Comparison of ENCODE assay signal across 8 mouse cellular contexts in the genomic region with DNA sequence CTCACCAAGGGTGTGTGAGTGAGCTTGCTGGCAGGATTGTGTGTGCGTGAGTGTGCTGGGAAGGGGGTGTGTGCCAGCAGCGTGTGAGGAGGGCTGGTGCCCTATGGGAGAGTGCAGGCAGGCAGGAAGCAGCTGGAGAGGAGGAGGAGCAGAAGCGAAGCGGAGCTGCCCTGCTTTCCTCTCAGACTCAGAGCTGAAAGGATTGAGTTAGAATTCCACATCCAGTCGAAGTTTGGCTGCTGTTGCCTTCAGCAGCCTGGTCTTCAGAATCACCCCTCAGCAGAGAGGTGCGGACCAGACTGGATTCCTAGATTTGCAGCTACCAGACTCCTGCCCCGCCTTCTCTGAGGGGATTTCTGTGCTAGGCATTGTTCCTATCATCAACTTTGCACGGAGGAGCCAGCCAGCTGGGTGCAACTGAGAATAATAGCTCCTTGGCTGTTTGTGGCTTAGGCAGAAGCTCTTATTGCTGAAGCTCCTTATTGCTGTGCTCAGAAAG. TPM values are rescaled to one million over a fixed set of nuclear protein-coding genes. Genes with fewer than 3 reads are reported as not detected.
DNase-seq lines count a peak whose midpoint lies in the region; ATAC-seq and TF ChIP-seq lines count a peak whose summit lies in the region.

No protein-coding gene starts in this region.

- no peak overlapping the region for H3K4me2 ChIP-seq in liver, postnatal 0 days (ENCODE audit: low read depth, low read length)
- peak overlapping the region; percentile 56 for H3K4me2 ChIP-seq in embryonic facial prominence, embryonic 14.5 days (ENCODE audit: low read depth, low read length)
- peak overlapping the region; percentile 71 for H3K4me2 ChIP-seq in neural tube, embryonic 15.5 days

- H3K4me1 ChIP-seq in liver, postnatal 0 days (ENCODE audit: insufficient read depth), result no peaks in the 10 kb centered on the region
- H3K4me1 ChIP-seq in embryonic facial prominence, embryonic 14.5 days (ENCODE audit: control insufficient read depth, insufficient read depth, low read length), result no peaks in the 10 kb centered on the region
- peaks cover 13% of the 10 kb centered on the region for H3K4me1 ChIP-seq in neural tube, embryonic 15.5 days

- H3K27me3 ChIP-seq in liver, postnatal 0 days (ENCODE audit: insufficient read depth, low read length), result no peaks in the 10 kb centered on the region
- no peaks in the 10 kb centered on the region for H3K27me3 ChIP-seq in embryonic facial prominence, embryonic 14.5 days (replicated peaks; ENCODE audit: control insufficient read depth, insufficient read depth, low read length)
- no peaks in the 10 kb centered on the region for H3K27me3 ChIP-seq in neural tube, embryonic 15.5 days (replicated peaks)

- H3K9ac ChIP-seq in liver, postnatal 0 days (replicated peaks), result no peak overlapping the region
- peak overlapping the region; percentile 57 for H3K9ac ChIP-seq in embryonic facial prominence, embryonic 14.5 days (ENCODE audit: low read depth, low read length)
- peak overlapping the region; percentile 61 for H3K9ac ChIP-seq in neural tube, embryonic 15.5 days (replicated peaks)

- 20% methylated on average over 8 of the region's 8 CpGs for WGBS in liver, postnatal 0 days (ENCODE audit: insufficient replicate concordance)
- 2% methylated on average over 7 of the region's 8 CpGs for WGBS in embryonic facial prominence, embryonic 14.5 days
- WGBS in neural tube, embryonic 15.5 days, result under 1% methylated on average over 8 of the region's 8 CpGs

- ATAC-seq in liver, postnatal 0 days, result no peak
- peak; percentile 88 for ATAC-seq in embryonic facial prominence, embryonic 14.5 days (ENCODE audit: low read depth)
- peak; percentile 90 for ATAC-seq in neural tube, embryonic 15.5 days (ENCODE audit: low FRiP score)
- ATAC-seq in CD4-positive, CD25-positive, alpha-beta regulatory T cell, adult 4 months, result no peak

- H3K27ac ChIP-seq in liver, postnatal 0 days (ENCODE audit: low read depth), result no peak overlapping the region
- peak overlapping the region; percentile 67 for H3K27ac ChIP-seq in embryonic facial prominence, embryonic 14.5 days (replicated peaks; ENCODE audit: low read depth, low read length)
- peak overlapping the region; percentile 84 for H3K27ac ChIP-seq in neural tube, embryonic 15.5 days (replicated peaks)

- no peak for TF ChIP-seq CTCF in liver, postnatal 0 days (IDR thresholded peaks at IDR 0.05; ENCODE audit: low read depth)

- no peak overlapping the region for H3K4me3 ChIP-seq in liver, postnatal 0 days (ENCODE audit: low read depth, low read length)
- H3K4me3 ChIP-seq in embryonic facial prominence, embryonic 14.5 days (ENCODE audit: low read depth, low read length), result peak overlapping the region; percentile 31
- peak overlapping the region; percentile 41 for H3K4me3 ChIP-seq in neural tube, embryonic 15.5 days (replicated peaks)

- TF ChIP-seq EP300 in liver, postnatal 0 days (IDR thresholded peaks at IDR 0.05; ENCODE audit: low read depth), result no peak

- no peaks in the 10 kb centered on the region for H3K9me3 ChIP-seq in liver, postnatal 0 days (ENCODE audit: low read length)
- no peaks in the 10 kb centered on the region for H3K9me3 ChIP-seq in embryonic facial prominence, embryonic 14.5 days (ENCODE audit: control insufficient read depth, low read length)
- H3K9me3 ChIP-seq in neural tube, embryonic 15.5 days (replicated peaks), result no peaks in the 10 kb centered on the region

- DNase-seq in liver, result peak; percentile 3
- no peak for DNase-seq in liver, postnatal 0 days
- peak; percentile 74 for DNase-seq in embryonic facial prominence, embryonic 14.5 days (ENCODE audit: low spot score)
- peak; percentile 31 for DNase-seq in heart, postnatal 4 days
- DNase-seq in left cerebral cortex, postnatal 36 days (ENCODE audit: low spot score in 2 of 2), result peak; percentile 75 to 84
- no peak for DNase-seq in thymus, postnatal 0 days (ENCODE audit: low spot score)

- intact Hi-C loops in left cerebral cortex, postnatal 36 days (cut with DNase I), result no loop called here

- H3K36me3 ChIP-seq in liver, postnatal 0 days (replicated peaks; ENCODE audit: insufficient read depth, low read length), result no peaks in the 10 kb centered on the region
- H3K36me3 ChIP-seq in embryonic facial prominence, embryonic 14.5 days (ENCODE audit: control insufficient read depth, insufficient read depth, low read length), result no peaks in the 10 kb centered on the region
- H3K36me3 ChIP-seq in neural tube, embryonic 15.5 days, result no peaks in the 10 kb centered on the region

RNA-seq across cellular contexts. Expression of a gene that starts 57.8 kb away (rescaled TPM):
- polyA plus RNA-seq in liver, postnatal 0 days (2015; fragmentation: Nextera tagmentation; extraction: Ambion mirVana), result 0.02 and 0.13 TPM in 2 replicates
- polyA plus RNA-seq in embryonic facial prominence, embryonic 14.5 days (2014; fragmentation: Nextera tagmentation; extraction: Ambion mirVana), result 0.14 and 0.36 TPM in 2 replicates
- total RNA-seq in heart, postnatal 4 days (2021), result under 1 TPM; 0.05 to 0.14 TPM
- total RNA-seq in left cerebral cortex, postnatal 36 days (2021), result under 1 TPM in 1 of 2 experiments, not detected in 1; 0.20 TPM
- polyA plus RNA-seq in neural tube, embryonic 15.5 days (2015; fragmentation: Nextera tagmentation; extraction: Ambion mirVana), result 0.36 and 0.78 TPM in 2 replicates
- polyA plus RNA-seq in thymus, postnatal 0 days (2015; fragmentation: Nextera tagmentation; extraction: Ambion mirVana), result 0.03 and 0.13 TPM in 2 replicates
- not detected for polyA plus RNA-seq in CD4-positive, CD25-positive, alpha-beta regulatory T cell, adult 4 months (2017; shearing (Covaris generic))

Comparison
In these comparisons a context has a peak if more than half of its experiments do, and no peak if none do; other contexts are left out.
1. DNase-seq: peak in liver (single experiment), embryonic facial prominence, embryonic 14.5 days (single experiment), heart, postnatal 4 days (single experiment) and left cerebral cortex, postnatal 36 days (2 of 2); none in liver, postnatal 0 days (single experiment) and thymus, postnatal 0 days (single experiment).
2. ATAC-seq: peak in embryonic facial prominence, embryonic 14.5 days (single experiment) and neural tube, embryonic 15.5 days (single experiment); none in liver, postnatal 0 days (single experiment) and CD4-positive, CD25-positive, alpha-beta regulatory T cell, adult 4 months (single experiment).